Mouse (Mus musculus) forebrain, embryonic 14.5 days (tissue): ENCODE data around the gene Urb2. TPM values are rescaled to one million over a fixed set of nuclear protein-coding genes. Genes with fewer than 3 reads are reported as not detected.
A peak's percentile ranks its signal among the peaks of the same experiment; 100 is the strongest.

ENCODE experiments used
- ATAC-seq: fragments of 200-750 bp; cut with Nextera tagmentation; 2 replicates; pipeline ENCODE4 v1.8.0; 2017; ENCODE audit warnings: mild to moderate bottlenecking, moderate library complexity
- DNase-seq: peaks from one replicate; pipeline ENCODE4 v3.0.0-alpha.2; 2015; ENCODE audit warnings: low spot score
- H3K27ac ChIP-seq: fragments of 300-500 bp; sonication (generic); 2 replicates; pipeline ENCODE4 v1.5.1; 2014; ENCODE audit warnings: low read depth, mild to moderate bottlenecking, control low read depth, low read length, moderate library complexity
- H3K27me3 ChIP-seq: fragments of 300-500 bp; sonication (generic); replicated peaks from 2 replicates; pipeline ENCODE4 v1.6.1; 2014; ENCODE audit warnings: low read length, control low read depth, mixed read lengths; ENCODE audit not compliant: control insufficient read depth, insufficient read depth
- H3K36me3 ChIP-seq: fragments of 300-500 bp; sonication (generic); 2 replicates; pipeline ENCODE4 v1.6.1; 2014; ENCODE audit warnings: low read length, control low read depth; ENCODE audit not compliant: control insufficient read depth, insufficient read depth
- H3K4me1 ChIP-seq: fragments of 300-500 bp; sonication (generic); 2 replicates; pipeline ENCODE4 v1.6.1; 2014; ENCODE audit warnings: antibody characterized with exemption, low read length, control low read depth; ENCODE audit not compliant: control insufficient read depth, insufficient read depth
- H3K4me2 ChIP-seq: fragments of 300-500 bp; sonication (generic); 2 replicates; pipeline ENCODE4 v1.6.1; 2014; ENCODE audit warnings: mild to moderate bottlenecking, control low read depth, low read length
- H3K4me3 ChIP-seq: fragments of 300-500 bp; sonication (generic); 2 replicates; pipeline ENCODE4 v1.5.1; 2014; ENCODE audit warnings: low read depth, low read length, control low read depth
- H3K9ac ChIP-seq: fragments of 300-500 bp; sonication (generic); 2 replicates; pipeline ENCODE4 v1.6.1; 2014; ENCODE audit warnings: mild to moderate bottlenecking, low read length, control low read depth, moderate library complexity
- H3K9me3 ChIP-seq: fragments of 300-500 bp; sonication (generic); replicated peaks from 2 replicates; pipeline ENCODE4 v1.6.1; 2016; ENCODE audit warnings: low read length, control low read depth, mixed read lengths; ENCODE audit not compliant: control insufficient read depth
- WGBS: fragments of 180-500 bp; shearing (Covaris S2); extraction: QIAGEN DNeasy Blood & Tissue Kit; methylation state at CpG from one replicate; pipeline ENCODE4 v1.1.7; 2014; 5-methylcytosine and 5-hydroxymethylcytosine counted together
- polyA plus RNA-seq: library from polyadenylated mRNA; unstranded; fragments of >200 nt; fragmentation: Nextera tagmentation; extraction: Ambion mirVana; gene quantifications from 2 replicates; pipeline ENCODE4 v1.2.1, GENCODE M21; 2014

The Urb2 gene
- polyA plus RNA-seq, 1 experiment from 2014 or later = 3.9 TPM

DNA sequence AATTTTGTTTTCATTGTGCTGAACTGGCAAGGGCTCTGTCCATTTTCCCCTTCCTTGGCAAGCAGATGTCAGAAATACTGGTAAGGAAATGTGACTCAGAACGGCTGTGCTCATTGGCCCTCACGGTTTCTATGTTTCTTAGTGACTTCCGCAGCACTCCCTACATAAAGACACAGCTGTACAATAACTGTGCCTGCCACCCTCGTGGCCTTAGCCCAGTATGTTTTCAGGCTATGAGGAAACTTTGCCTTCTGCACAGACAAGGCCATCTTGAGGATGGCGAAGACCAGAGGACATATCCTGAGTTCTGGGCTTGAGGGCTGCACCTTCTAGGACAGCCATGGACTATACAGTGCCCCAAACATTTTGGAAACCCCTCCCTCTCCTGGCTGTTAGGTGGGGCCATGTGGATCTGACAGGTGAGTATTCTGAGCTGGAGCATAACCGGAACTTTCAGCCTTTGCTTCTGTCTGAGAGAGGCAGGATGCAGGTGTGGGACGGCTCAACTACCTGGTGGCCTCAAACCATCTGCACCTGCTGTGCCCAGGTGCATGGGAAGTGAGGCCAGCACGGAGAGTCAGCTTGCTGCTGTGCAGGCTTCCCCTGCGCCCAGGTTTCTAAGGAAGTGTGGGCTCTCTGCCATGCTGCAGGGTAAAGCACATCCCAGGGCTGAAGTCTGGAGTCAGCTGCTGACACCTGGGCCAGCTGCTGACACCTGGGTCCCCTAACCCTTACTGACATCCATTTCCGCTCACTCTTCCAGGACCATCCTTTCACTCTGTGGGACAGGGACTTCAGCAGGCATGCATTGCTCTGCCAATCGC is 35.7 kb downstream of the Urb2 start:
- 81% methylated on average over 11 of the region's 11 CpGs for WGBS
- Histone ChIP-seq H3K4me3 (no peak overlapping the region), H3K27me3 (no peaks in the 10 kb centered on the region), H3K4me2 (no peak overlapping the region), H3K9ac (no peak overlapping the region), H3K36me3 (no peaks in the 10 kb centered on the region), H3K9me3 (no peaks in the 10 kb centered on the region), H3K27ac (no peak overlapping the region), H3K4me1 (no peaks in the 10 kb centered on the region)
- DNase-seq = no peak
- no peak for ATAC-seq

DNA sequence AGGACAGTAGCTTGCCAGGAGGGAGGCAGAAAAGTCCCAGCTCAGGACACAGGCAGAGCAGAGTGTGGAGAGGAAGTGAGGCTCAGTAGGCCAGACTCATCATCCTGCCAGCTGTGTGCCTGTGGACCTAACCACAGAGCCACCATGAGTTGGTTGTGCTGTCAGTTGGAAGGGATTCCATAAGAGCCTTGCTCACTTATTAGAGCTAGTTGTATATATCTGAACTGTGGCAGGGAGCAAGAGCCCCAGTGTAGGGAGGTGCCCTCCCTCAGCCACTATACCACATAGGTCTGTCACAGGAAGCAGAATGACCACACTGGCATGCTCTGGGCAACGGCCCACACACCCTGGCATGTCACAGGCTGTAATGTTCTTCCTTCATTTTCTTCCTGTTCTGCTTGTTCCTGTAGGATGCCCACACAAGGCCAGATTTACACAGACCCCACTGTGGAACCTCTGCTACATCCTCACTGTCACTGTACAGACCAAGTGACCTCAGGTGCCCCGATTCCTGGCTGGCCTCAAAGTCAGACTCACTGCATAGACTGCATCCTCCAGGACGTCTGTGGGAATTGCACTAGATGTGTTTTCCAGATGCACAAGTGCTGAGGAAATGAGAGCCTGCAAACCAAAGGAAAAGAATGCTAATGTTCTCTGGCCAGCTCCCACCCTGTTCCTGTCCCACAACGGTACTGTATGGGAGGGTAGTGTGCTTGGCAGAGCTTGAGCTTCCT is 45.2 kb downstream of the Urb2 start:
- ATAC-seq (no peak), DNase-seq (no peak)
- H3K4me3 ChIP-seq = no peak overlapping the region
- H3K4me2 ChIP-seq = no peak overlapping the region
- 76% methylated on average over 4 of the region's 4 CpGs for WGBS
- peaks cover 18% of the 10 kb centered on the region for H3K4me1 ChIP-seq
- H3K36me3 ChIP-seq = no peaks in the 10 kb centered on the region
- no peak overlapping the region for H3K27ac ChIP-seq
- no peak overlapping the region for H3K9ac ChIP-seq
- no peaks in the 10 kb centered on the region for H3K27me3 ChIP-seq
- H3K9me3 ChIP-seq = no peaks in the 10 kb centered on the region

DNA sequence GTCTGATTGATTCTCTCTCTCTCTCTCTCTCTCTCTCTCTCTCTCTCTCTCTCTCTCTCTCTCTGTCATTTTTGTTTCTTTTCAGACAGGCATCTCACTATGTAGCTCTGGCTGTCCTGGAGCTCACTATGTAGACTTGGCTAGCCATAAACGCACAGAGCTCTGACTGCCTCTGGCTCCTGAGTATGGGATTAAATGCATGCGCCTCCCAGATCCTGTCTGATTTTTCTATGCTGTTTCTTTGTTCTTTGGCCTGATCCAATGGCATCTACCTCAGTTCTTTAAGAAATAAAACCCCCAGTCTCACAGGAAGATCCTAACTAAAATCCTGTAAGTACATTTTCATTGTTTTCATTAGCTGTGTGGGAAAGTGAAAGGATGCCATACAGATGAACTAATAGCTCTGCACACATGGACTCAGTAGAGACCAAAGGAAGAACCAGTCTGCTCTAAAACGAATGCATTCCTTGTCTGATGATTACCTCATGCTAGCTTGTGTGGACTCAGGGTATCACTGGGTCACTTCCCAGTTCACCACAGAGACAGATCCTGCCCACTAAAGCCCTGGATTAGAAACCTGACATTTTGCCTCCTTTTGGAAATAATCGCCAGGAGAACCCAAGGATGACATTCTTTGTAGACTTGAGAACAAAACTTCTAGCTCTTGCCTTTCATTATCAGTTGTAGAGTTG is 45.9 kb downstream of the Urb2 start:
- Histone ChIP-seq H3K9ac (no peak overlapping the region), H3K9me3 (no peaks in the 10 kb centered on the region), H3K27me3 (no peaks in the 10 kb centered on the region), H3K4me1 (peaks cover 18% of the 10 kb centered on the region), H3K4me2 (no peak overlapping the region), H3K4me3 (no peak overlapping the region), H3K36me3 (no peaks in the 10 kb centered on the region), H3K27ac (no peak overlapping the region)
- no peak for DNase-seq
- WGBS = 77% methylated on average over 4 of the region's 4 CpGs
- no peak for ATAC-seq

DNA sequence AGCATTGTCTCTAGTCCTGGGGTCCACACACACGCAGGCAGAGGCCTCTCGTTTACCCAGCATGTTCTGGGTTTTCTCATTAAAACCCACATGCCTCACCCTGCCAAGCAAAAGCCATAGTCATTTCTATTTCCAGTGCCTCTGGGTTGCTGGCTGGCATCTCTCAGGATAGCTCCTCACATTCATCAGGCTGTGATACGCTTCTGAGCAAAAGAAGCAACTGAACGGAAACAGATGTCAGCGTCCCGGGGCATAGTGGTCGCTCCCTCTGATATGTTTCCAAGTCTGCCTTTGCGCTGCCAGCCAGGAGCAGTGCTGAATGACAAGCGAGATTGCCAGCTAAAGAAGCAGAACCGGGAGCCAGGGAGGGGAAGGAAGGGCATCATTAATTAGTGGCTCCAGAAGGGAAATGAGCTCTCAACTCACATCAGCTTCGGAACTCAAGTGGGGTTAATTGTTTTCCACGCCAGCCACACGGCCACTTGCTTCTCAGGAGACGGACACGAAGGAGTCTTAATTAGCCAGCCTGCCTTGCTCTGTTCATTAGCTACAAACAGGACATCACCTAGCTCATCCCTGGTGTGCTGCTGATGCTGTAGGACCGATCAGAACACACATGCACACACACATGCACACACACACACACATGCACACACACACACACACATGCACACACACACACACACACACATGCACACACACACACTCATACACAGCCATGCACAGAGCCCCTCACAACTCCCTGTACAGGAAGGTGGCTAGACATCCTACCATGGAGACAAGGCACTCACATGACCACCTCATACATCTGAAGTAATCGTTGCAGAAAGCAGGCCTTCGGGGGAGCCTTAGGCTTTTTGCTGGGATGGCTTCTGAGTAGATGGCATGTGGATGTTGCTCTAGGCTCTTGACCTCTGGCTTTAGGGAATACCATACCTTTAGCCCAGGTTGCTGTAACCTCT is 49.3 kb downstream of the Urb2 start:
- Histone ChIP-seq H3K4me3 (no peak overlapping the region), H3K27me3 (no peaks in the 10 kb centered on the region), H3K4me2 (peak overlapping the region; percentile 14; the same call in 1 of the 2 replicates), H3K36me3 (no peaks in the 10 kb centered on the region), H3K9ac (peak overlapping the region; percentile 2), H3K27ac (peak overlapping the region; percentile 72), H3K9me3 (no peaks in the 10 kb centered on the region), H3K4me1 (peaks cover 18% of the 10 kb centered on the region)
- DNase-seq (peak; percentile 93), ATAC-seq (peak; percentile 92)
- WGBS = 11% methylated on average over 18 of the region's 18 CpGs

DNA sequence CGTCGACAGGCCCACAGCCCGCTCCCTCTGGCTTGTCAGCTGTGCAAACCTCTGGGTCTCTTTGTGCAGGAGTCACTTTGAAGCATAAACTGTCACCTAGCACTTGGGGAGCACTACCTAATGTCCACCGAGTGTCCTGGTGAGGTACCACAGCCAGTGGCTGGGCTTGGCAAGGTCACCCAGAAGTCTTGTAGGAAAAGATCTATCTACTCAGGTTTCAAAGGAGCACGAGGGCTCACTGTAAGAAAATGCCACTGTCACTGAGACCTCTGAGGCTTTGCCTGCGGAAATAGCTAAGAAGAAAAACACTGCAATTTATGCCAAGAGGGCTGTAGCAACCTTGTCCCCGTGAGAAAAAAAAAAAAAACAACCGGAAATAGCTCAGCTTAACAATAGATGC is 54.7 kb downstream of the Urb2 start:
- Histone ChIP-seq H3K36me3 (no peaks in the 10 kb centered on the region), H3K27ac (no peak overlapping the region), H3K9ac (no peak overlapping the region), H3K9me3 (no peaks in the 10 kb centered on the region), H3K4me1 (peaks cover 1% of the 10 kb centered on the region; the same call in 1 of the 2 replicates), H3K4me2 (no peak overlapping the region), H3K4me3 (no peak overlapping the region), H3K27me3 (no peaks in the 10 kb centered on the region)
- WGBS = 66% methylated on average over 8 of the region's 8 CpGs
- DNase-seq (no peak), ATAC-seq (no peak)

DNA sequence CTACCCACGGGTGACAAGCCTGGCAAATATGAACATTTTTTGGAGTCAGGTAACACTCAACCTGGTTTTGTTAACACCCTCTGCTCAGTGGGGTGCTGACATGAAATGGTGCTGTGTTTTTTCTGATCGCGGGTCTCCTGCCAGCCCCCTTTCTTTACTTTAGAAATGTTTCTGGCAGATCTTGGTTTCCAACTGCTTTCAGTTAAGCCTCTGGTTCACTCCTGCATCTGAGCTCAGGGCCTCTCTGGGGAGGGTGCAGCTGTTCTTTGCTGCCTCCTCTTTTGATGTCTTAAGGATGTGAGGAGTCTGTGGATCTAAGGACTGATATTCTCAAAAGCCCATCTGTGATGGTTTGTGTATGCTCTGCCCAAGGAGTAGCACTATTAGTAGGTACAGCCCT is 55.1 kb downstream of the Urb2 start:
- Histone ChIP-seq H3K9ac (no peak overlapping the region), H3K4me2 (no peak overlapping the region), H3K36me3 (no peaks in the 10 kb centered on the region), H3K9me3 (no peaks in the 10 kb centered on the region), H3K27ac (peak overlapping the region; percentile 24; the same call in 1 of the 2 replicates), H3K4me3 (no peak overlapping the region), H3K4me1 (no peaks in the 10 kb centered on the region; the same call in 1 of the 2 replicates), H3K27me3 (no peaks in the 10 kb centered on the region)
- WGBS = 53% methylated on average over 3 of the region's 3 CpGs
- ATAC-seq = no peak
- DNase-seq = no peak

DNA sequence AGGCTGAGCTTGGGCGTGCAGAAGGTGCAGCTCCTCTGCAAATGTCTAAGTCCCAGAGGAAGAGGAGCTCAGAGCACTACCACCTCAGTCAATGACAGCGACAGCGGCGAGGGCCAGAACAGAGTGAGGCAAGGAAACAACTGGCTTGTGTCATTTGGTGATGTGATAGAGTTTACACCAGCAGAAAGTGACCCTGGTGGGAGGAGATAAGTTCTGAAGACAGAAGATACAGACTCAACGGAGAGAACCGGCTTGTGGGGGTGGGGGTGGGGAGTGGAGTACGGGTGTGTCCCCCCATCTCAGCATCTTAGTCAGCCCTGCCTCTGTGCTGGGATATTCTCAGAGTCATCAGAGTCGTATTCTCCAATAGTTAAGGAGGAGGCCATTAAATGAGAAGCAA is 56.1 kb downstream of the Urb2 start:
- DNase-seq = no peak
- ATAC-seq = no peak
- H3K36me3 ChIP-seq = no peaks in the 10 kb centered on the region
- H3K9me3 ChIP-seq = no peaks in the 10 kb centered on the region
- WGBS = 83% methylated on average over 8 of the region's 8 CpGs
- no peaks in the 10 kb centered on the region for H3K4me1 ChIP-seq
- no peak overlapping the region for H3K9ac ChIP-seq
- H3K4me2 ChIP-seq = no peak overlapping the region
- no peak overlapping the region for H3K4me3 ChIP-seq
- H3K27me3 ChIP-seq = no peaks in the 10 kb centered on the region
- no peak overlapping the region for H3K27ac ChIP-seq

DNA sequence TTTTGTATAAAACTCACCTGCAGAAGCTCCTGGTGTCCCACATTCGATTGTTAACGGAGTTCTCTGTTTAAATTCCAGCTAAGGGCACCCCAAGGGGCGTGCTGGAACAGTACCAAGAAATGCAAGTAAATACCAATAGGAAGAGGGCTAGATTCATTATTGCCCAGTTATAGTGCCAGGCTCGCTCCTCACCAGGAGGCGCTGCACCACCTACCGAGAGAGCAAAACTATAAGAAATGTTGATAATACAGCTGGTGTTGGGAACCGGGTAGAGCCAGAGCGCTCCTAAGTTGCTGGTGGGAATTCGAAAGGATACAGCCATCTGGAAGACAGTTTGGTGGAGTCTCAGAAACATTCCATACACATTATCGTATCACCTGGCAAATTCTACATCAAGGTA is 56.7 kb downstream of the Urb2 start:
- Histone ChIP-seq H3K9ac (no peak overlapping the region), H3K4me1 (no peaks in the 10 kb centered on the region), H3K4me3 (no peak overlapping the region), H3K36me3 (no peaks in the 10 kb centered on the region), H3K27me3 (no peaks in the 10 kb centered on the region), H3K27ac (no peak overlapping the region), H3K4me2 (no peak overlapping the region), H3K9me3 (no peaks in the 10 kb centered on the region)
- no peak for DNase-seq
- 81% methylated on average over 10 of the region's 10 CpGs for WGBS
- ATAC-seq = no peak
